Mouse (Mus musculus): ENCODE measurements at regions not wholly inside any gene's neighbourhood (a gene's known extent, or its start where the extent isn't known, plus 50 kb on each side); places are given as distances from the start of the nearest gene placed in this dataset.

- no peak for DNase-seq (ENCODE audit: low spot score)
Measured at GRCm38 (mm10) chr2:157633286-157633685, 62.2 kb upstream of the Blcap start.

GRCm38 (mm10) chr2:157635670-157636069 is 64.6 kb upstream of the Blcap start:
- DNase-seq (ENCODE audit: low spot score), result peak; percentile 73

- no peak for DNase-seq (ENCODE audit: low spot score)
Measured at GRCm38 (mm10) chr2:157640873-157641272, 69.8 kb upstream of the Blcap start.

GRCm38 (mm10) chr2:157663584-157664375 is 73.4 kb upstream of the Ctnnbl1 start:
- peak; percentile 27 for DNase-seq (ENCODE audit: low spot score)

GRCm38 (mm10) chr2:157664481-157664880 is 72.7 kb upstream of the Ctnnbl1 start:
- DNase-seq (ENCODE audit: low spot score), result no peak

- no peak for DNase-seq (ENCODE audit: low spot score)
Measured at GRCm38 (mm10) chr2:157670191-157670590, 67.0 kb upstream of the Ctnnbl1 start.

- DNase-seq (ENCODE audit: low spot score), result no peak
Measured at GRCm38 (mm10) chr2:157674906-157675305, 62.3 kb upstream of the Ctnnbl1 start.

- DNase-seq (ENCODE audit: low spot score), result no peak
Measured at GRCm38 (mm10) chr2:157676396-157677176, 60.6 kb upstream of the Ctnnbl1 start.

- no peak for DNase-seq (ENCODE audit: low spot score)
Measured at GRCm38 (mm10) chr2:157677262-157677661, 59.9 kb upstream of the Ctnnbl1 start.

- no peak for DNase-seq (ENCODE audit: low spot score)
Measured at GRCm38 (mm10) chr2:157681931-157682330, 55.3 kb upstream of the Ctnnbl1 start.

Measured in ovary, postnatal 10 days (tissue).